Mouse (Mus musculus): Measurements from ENCODE around the gene Prss53. TPM values are rescaled to one million over a fixed set of nuclear protein-coding genes. Genes with fewer than 3 reads are reported as not detected.

The Prss53 gene
- total and polyA plus RNA-seq, 3 experiments = 0.30 TPM; not detected in 2

DNA sequence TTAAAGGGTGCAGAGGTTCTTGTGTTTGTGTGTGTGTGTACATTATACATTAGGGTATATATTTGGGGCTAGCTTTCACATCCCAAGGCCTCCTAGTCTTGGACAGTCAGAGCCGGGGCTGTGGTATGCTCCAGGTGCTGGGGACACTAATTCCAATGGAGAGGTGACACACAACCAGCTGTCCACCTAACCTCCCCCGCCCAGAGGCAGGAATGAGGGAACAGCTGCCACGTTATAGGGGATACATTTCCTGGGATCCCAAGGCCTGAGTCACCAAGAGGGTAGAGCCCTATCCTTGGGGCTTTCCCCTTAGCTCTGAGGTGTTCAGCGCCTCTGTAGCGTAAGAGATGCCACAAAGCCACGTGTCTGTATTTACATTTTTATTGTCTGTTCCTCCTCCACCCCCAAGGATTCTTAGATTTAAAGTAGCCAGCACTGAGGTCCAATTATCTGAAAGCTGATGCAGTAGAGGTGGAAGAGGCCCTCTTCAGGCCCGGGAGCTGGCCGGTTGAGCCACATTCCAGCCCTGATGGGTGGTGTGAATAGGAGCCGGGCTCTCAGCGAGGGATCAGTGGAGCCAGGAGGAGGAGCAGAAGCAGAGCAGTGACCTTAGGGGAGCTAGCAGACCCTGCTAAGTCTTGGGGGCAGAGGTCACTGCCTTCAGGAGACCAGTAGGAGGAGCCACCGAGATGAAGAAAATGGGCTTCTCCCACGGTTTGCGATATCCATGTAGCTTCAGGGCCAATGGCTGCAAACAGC, 41.7 kb upstream of the Prss53 start:
- Histone ChIP-seq H3K4me3 (replicated peaks in 1 of 3; ENCODE audit: low read depth in 2 of 3, low read length in 2 of 3, poor library complexity in 1 of 3) (no peak overlapping the region), H3K9me3 (replicated peaks; ENCODE audit: low read length) (no peaks in the 10 kb centered on the region), H3K4me1 (ENCODE audit: control insufficient read depth in 1 of 2, insufficient read depth in 2 of 2) (peaks cover 8 to 46% of the 10 kb centered on the region in 2 experiments), H3K9ac (ENCODE audit: insufficient read depth, low read depth) (no peak overlapping the region), H3K27me3 (replicated peaks) (peaks cover 10% of the 10 kb centered on the region), H3K4me2 (ENCODE audit: insufficient read depth, low read depth, poor library complexity, severe bottlenecking) (no peak overlapping the region), H3K36me3 (replicated peaks in 1 of 2; ENCODE audit: control insufficient read depth in 1 of 2, insufficient read depth in 1 of 2, low read length in 1 of 2) (peaks cover 0 to 9% of the 10 kb centered on the region in 2 experiments), H3K79me2 (replicated peaks; ENCODE audit: control insufficient read depth, extremely low read depth, insufficient read depth, poor library complexity, severe bottlenecking) (no peaks in the 10 kb centered on the region), H3K27ac (ENCODE audit: insufficient read depth, low read depth) (no peak overlapping the region)
- dilution Hi-C loops (cut with MboI; ENCODE audit: extremely low pct_ligation_motif_present, extremely low pct_unique_long_range_greater_than_20kb, low sequenced_read_pairs) = no loop called here
- DNase-seq (ENCODE audit: extremely low read depth) = no peak
- TF ChIP-seq ELF1 (IDR thresholded peaks at IDR 0.05; ENCODE audit: low read depth, low read length) (no peak), PAX5 (IDR thresholded peaks at IDR 0.05; ENCODE audit: low read length) (no peak), SMC3 (IDR thresholded peaks at IDR 0.05; ENCODE audit: low read depth, low read length) (no peak), ZMIZ1 (IDR thresholded peaks at IDR 0.05; ENCODE audit: low read depth, low read length) (no peak), MAX (IDR thresholded peaks at IDR 0.05; ENCODE audit: low read length) (peak; percentile 36; the same call in 1 of the 2 replicates), CHD1 (IDR thresholded peaks at IDR 0.05; ENCODE audit: low read depth, low read length) (no peak), EP300 (IDR thresholded peaks at IDR 0.05; ENCODE audit: low read length) (no peak), MXI1 (IDR thresholded peaks at IDR 0.05; ENCODE audit: low read depth, low read length) (no peak), SIN3A (IDR thresholded peaks at IDR 0.05; ENCODE audit: low read length) (no peak), ZKSCAN1 (IDR thresholded peaks at IDR 0.05; ENCODE audit: borderline replicate concordance, low read depth, low read length) (no peak), BHLHE40 (IDR thresholded peaks at IDR 0.05; ENCODE audit: low read depth, low read length) (0 out of 2 replicates have a peak, but pooled peaks have one; percentile 27), CTCF (conservative IDR thresholded peaks at IDR 0.05 in 1 of 2, IDR thresholded peaks at IDR 0.05 in 1 of 2; ENCODE audit: low read depth in 2 of 2, low read length in 2 of 2) (peak in 1 of 2 experiments; percentile 26; a peak in 2 of 4 replicates), MYC (IDR thresholded peaks at IDR 0.05; ENCODE audit: low read depth, low read length) (no peak), NRF1 (IDR thresholded peaks at IDR 0.05; ENCODE audit: low read depth, low read length) (no peak), GABPA (IDR thresholded peaks at IDR 0.05; ENCODE audit: insufficient replicate concordance, low read depth, low read length) (no peak), ETS1 (conservative IDR thresholded peaks at IDR 0.05; ENCODE audit: low read depth, low read length) (no peak)
- in situ Hi-C loops (cut with MboI; ENCODE audit: low pct_ligation_motif_present, low pct_unique_long_range_greater_than_20kb, low sequenced_read_pairs) = loop anchor here (5.0 kb wide), 1 partner anchor 155 kb away; the partner anchor contains the start of gene Setd1a

DNA sequence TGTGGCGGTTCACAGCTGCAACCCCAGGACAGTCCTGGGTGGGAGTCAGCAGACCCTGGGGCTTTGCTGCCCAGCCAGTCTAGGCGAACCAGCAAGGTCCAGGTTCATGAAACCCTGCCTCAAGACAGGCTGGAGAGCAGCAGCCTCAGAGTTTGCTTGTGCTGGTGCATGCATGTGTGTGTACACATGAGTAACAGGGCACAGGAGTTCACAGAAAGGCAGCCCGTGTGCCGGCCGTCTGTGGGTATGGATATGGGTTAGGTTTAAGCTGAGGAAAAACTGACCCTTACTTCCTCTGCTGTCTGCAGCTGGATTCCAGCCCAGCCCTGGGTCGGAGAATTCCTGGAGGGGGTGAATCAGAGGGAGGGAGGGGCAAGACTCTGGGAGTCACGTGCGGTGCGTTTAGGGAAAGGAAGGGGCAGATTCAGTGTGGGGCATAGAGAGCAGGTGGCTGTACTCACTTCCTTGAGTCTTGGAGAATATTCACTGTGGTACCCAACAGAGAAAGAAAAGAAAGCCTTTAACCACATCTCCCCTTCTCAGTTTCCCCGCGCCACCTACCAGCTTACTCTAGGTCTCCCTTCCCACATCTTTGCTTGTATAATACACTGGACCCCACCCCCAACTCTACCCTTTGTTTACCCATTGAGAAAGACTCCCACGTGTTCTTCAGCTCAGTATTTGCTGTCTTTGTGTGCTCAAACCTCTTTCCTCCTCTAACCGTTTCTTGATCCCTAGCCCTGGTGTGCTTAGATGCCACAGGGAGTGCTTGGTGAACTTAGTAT, 40.8 kb upstream of the Prss53 start:
- no peak for DNase-seq (ENCODE audit: extremely low read depth)
- dilution Hi-C loops (cut with MboI; ENCODE audit: extremely low pct_ligation_motif_present, extremely low pct_unique_long_range_greater_than_20kb, low sequenced_read_pairs) = no loop called here

More for the DNA sequence above, 40.8 kb upstream of the Prss53 start:
- Histone ChIP-seq H3K4me3 (replicated peaks in 1 of 3; ENCODE audit: low read depth in 2 of 3, low read length in 2 of 3, poor library complexity in 1 of 3) (no peak overlapping the region), H3K27ac (ENCODE audit: insufficient read depth, low read depth) (no peak overlapping the region), H3K79me2 (replicated peaks; ENCODE audit: control insufficient read depth, extremely low read depth, insufficient read depth, poor library complexity, severe bottlenecking) (no peaks in the 10 kb centered on the region), H3K4me2 (ENCODE audit: insufficient read depth, low read depth, poor library complexity, severe bottlenecking) (no peak overlapping the region), H3K36me3 (replicated peaks in 1 of 2; ENCODE audit: control insufficient read depth in 1 of 2, insufficient read depth in 1 of 2, low read length in 1 of 2) (peaks cover 5 to 18% of the 10 kb centered on the region in 2 experiments), H3K9ac (ENCODE audit: insufficient read depth, low read depth) (no peak overlapping the region), H3K4me1 (ENCODE audit: control insufficient read depth in 1 of 2, insufficient read depth in 2 of 2) (peaks cover 8 to 46% of the 10 kb centered on the region in 2 experiments), H3K27me3 (replicated peaks) (peaks cover 8% of the 10 kb centered on the region), H3K9me3 (replicated peaks; ENCODE audit: low read length) (no peaks in the 10 kb centered on the region)
- TF ChIP-seq BHLHE40 (IDR thresholded peaks at IDR 0.05; ENCODE audit: low read depth, low read length) = 0 out of 2 replicates have a peak, but pooled peaks have one; percentile 22
- TF ChIP-seq TBP (conservative IDR thresholded peaks at IDR 0.05; ENCODE audit: low read depth, low read length) = no peak
- in situ Hi-C loops (cut with MboI; ENCODE audit: low pct_ligation_motif_present, low pct_unique_long_range_greater_than_20kb, low sequenced_read_pairs) = loop anchor here (5.0 kb wide), 1 partner anchor 154 kb away; the partner anchor contains the start of gene Setd1a

All from CH12.LX (cell line).